Mouse (Mus musculus) midbrain, embryonic 15.5 days (tissue): ENCODE results near the gene Iyd. TPM values are rescaled to one million over a fixed set of nuclear protein-coding genes. Genes with fewer than 3 reads are reported as not detected.
A peak's percentile ranks its signal among the peaks of the same experiment; 100 is the strongest.
"Not testable (repeated sequence)": the region's sequence is repeated elsewhere in the genome, so short reads cannot be mapped to it uniquely, and the experiment has no call there.

Experiments
- ATAC-seq: fragments of 200-750 bp; cut with Nextera tagmentation; replicated peaks from 2 replicates; pipeline ENCODE4 v1.8.0; 2017; ENCODE audit warnings: moderate TSS enrichment
- H3K27ac ChIP-seq: fragments of 300-500 bp; sonication (generic); 2 replicates; pipeline ENCODE4 v1.5.1; 2015; ENCODE audit warnings: mild to moderate bottlenecking, inconsistent platforms
- H3K27me3 ChIP-seq: fragments of 300-500 bp; sonication (generic); replicated peaks from 2 replicates; pipeline ENCODE4 v1.6.1; 2015; ENCODE audit warnings: inconsistent platforms
- H3K36me3 ChIP-seq: fragments of 300-500 bp; sonication (generic); replicated peaks from 2 replicates; pipeline ENCODE4 v1.6.1; 2015; ENCODE audit warnings: inconsistent platforms
- H3K4me1 ChIP-seq: fragments of 300-500 bp; sonication (generic); 2 replicates; pipeline ENCODE4 v1.6.1; 2015; ENCODE audit warnings: inconsistent platforms
- H3K4me2 ChIP-seq: fragments of 300-500 bp; sonication (generic); 2 replicates; pipeline ENCODE4 v1.6.1; 2015; ENCODE audit warnings: inconsistent platforms, mild to moderate bottlenecking, moderate library complexity
- H3K4me3 ChIP-seq: fragments of 300-500 bp; sonication (generic); 2 replicates; pipeline ENCODE4 v1.5.1; 2015; ENCODE audit warnings: mild to moderate bottlenecking, inconsistent platforms
- H3K9ac ChIP-seq: fragments of 300-500 bp; sonication (generic); 2 replicates; pipeline ENCODE4 v1.6.1; 2015; ENCODE audit warnings: mild to moderate bottlenecking, inconsistent platforms
- H3K9me3 ChIP-seq: fragments of 300-500 bp; sonication (generic); 2 replicates; pipeline ENCODE4 v1.6.1; 2016; ENCODE audit warnings: inconsistent platforms
- WGBS: fragments of 180-500 bp; shearing (Covaris S2); methylation state at CpG from one replicate; pipeline ENCODE4 v1.1.7; 2015; ENCODE audit warnings: mixed read lengths; 5-methylcytosine and 5-hydroxymethylcytosine counted together
- polyA plus RNA-seq: library from polyadenylated mRNA; unstranded; fragments of >200 nt; fragmentation: Nextera tagmentation; extraction: Ambion mirVana; gene quantifications from 2 replicates; pipeline ENCODE4 v1.2.1, GENCODE M21; 2015

Gene Iyd
- polyA plus RNA-seq, result 0.28 and 0.45 TPM in 2 replicates

DNA sequence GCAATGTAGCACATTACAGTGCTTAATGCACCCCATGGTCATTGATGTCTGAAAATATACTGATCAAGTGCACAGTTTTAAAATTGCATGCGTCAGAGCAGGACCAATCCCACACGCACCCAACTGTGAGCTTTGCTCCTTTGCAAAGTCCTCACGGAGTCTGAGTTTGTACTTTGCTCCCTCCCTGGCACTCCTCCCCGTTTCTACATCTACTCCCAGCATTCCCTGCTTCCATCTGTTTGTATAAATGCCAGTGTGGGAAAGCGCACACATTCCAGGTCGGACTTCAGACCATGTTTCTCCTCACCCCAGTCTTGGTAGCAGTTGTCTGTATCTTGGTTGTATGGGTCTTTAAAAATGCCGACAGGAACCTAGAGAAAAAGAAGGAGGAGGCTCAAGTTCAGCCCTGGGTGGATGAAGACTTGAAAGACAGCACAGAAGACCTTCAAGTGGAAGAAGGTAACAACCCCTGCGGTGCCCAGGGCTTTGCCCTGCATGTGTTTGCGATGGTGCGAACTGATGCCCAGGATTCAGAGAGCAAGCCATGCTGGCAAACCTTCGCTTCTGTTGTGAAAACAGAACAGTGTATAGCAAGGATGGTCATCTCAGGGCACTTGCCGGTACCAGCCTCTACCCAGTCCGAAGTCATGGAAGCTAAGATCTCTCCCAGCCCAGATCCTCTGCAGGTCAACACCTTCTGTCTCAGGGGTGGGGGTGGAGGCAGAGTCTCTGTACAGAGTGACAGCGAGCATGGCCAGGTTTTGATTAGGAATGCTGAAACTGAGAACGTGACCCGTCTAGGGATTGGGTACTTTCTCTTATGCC is at the start of gene Iyd:
TSS of gene Iyd (plus strand) at position 238 of the 825 bp plus-strand sequence.
- no peak within 1 kb of the TSS for H3K27ac ChIP-seq

DNA sequence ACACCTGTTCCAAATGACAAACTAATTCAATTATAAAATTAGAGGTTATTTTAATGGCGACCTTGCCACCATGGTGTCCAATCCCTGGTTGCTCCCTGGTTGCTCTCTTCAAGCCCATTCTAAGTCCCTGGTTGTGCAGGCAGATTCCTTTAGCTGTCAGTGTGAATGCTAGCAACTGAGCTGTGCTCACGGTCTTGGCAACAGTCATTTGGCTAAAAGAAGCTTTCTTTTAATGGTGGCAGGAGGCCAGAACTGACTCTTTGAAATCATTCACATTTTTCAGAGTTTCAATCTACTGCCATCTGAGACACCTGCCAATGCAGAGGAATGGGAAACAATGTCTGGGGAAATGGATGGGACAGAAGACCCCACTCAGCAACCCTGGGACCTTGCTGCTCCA is 43.2 kb upstream of the Iyd start:
- no peaks in the 10 kb centered on the region for H3K36me3 ChIP-seq
- 65% methylated on average over 2 of the region's 2 CpGs for WGBS
- no peaks in the 10 kb centered on the region for H3K27me3 ChIP-seq
- H3K27ac ChIP-seq, result 0 out of 2 replicates have a peak overlapping the region, but pooled peaks have one; percentile 14
- H3K4me2 ChIP-seq, result no peak overlapping the region
- no peak overlapping the region for H3K9ac ChIP-seq
- ATAC-seq, result no peak
- H3K9me3 ChIP-seq, result 0 out of 2 replicates have a peak, but pooled peaks cover 4% of the 10 kb centered on the region
- H3K4me1 ChIP-seq, result no peaks in the 10 kb centered on the region
- H3K4me3 ChIP-seq, result no peak overlapping the region

More for the DNA sequence above, at the start of gene Iyd:
- ATAC-seq, result 0 out of 2 replicates have a peak, but pooled peaks have one; percentile 5
- Histone ChIP-seq H3K9me3 (no peaks in the 10 kb centered on the region), H3K4me1 (peaks cover 3% of the 10 kb centered on the region; the same call in 1 of the 2 replicates), H3K4me2 (no peak within 1 kb of the TSS), H3K9ac (no peak within 1 kb of the TSS), H3K27me3 (no peaks in the 10 kb centered on the region), H3K4me3 (no peak within 1 kb of the TSS), H3K36me3 (no peaks in the 10 kb centered on the region)
- WGBS, result 76% methylated on average over 16 of the region's 16 CpGs

DNA sequence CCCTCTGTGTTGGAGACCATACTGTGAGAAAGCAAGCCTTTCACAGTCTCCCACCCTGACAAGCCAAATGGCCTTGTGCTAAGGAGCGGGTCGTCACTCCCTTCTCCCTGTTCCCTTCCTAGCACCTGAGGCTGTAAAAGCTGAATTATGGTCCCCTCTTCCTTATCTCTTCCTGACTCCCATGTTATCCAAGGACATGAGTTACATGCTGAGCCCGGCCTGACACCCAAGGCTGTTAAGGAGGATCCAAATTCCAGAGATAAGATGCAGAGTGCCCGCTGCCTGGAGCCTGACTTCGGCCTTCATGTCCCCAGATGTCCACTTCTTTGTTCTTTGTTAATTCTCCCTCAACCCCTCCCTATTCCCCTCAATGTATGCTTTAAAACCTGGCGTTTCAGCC is 39.2 kb upstream of the Iyd start:
- not testable (repeated sequence) for H3K4me1 ChIP-seq, H3K9me3 ChIP-seq, H3K36me3 ChIP-seq, H3K27me3 ChIP-seq, H3K9ac ChIP-seq, H3K4me3 ChIP-seq, H3K4me2 ChIP-seq, H3K27ac ChIP-seq, ATAC-seq
- 92% methylated on average over 6 of the region's 6 CpGs for WGBS

DNA sequence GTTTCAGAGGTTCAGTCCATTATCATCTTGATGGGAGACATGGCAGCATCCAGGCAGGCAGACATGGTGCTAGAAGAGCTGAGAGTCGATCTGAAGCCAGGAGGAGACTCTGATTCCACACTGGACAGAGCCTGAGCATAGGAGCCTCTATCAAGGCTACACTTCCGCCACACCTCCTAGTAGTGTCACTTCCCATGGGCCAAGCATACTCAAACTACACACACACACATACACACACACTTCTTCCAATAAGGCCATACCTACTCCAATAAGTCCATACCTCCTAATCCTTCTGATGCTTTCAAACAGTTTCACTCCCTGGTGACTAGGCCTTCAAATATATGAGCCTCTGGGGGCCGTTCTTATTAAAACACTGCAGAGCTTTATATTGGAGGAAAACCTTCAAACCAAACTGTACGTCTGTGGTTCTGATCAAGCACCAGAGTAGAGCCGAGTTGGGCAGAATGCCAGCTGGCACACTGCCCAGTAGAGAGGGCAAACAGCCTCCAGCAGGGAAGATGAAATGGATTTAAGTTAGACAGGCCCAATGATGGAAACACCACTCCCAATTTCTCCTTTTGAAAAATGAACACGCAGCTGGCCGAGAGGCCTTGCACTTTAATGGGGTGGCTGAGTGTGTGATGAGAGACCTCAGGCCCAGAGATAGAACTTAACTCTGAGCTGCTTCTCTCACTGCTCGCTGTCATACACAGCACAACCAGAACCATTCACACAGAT is 32.4 kb upstream of the Iyd start:
- Histone ChIP-seq H3K4me1 (peaks cover 27% of the 10 kb centered on the region), H3K27ac (0 out of 2 replicates have a peak overlapping the region, but pooled peaks have one; percentile 20), H3K36me3 (no peaks in the 10 kb centered on the region), H3K27me3 (no peaks in the 10 kb centered on the region), H3K4me3 (no peak overlapping the region), H3K9me3 (no peaks in the 10 kb centered on the region), H3K4me2 (no peak overlapping the region), H3K9ac (no peak overlapping the region)
- peak; percentile 63 for ATAC-seq
- WGBS, result 51% methylated on average over 8 of the region's 8 CpGs

DNA sequence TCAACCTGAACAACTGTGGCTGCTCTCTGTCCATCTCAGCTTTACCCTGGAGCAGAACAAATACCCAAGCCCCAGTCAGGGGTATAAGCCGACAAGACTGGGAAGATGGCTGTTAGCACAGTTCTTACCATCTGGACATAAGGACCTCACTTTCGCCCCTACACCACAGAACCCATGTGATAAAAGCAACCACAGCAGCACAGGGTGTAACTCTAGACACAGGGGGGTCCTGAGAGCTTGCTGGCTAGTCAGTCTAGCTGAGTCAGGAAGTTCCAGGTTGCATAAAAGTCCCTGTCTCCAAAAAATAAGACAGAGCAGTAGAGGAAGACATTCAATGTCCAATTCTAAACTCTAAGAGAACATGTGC is 31.8 kb upstream of the Iyd start:
- Histone ChIP-seq H3K27ac (0 out of 2 replicates have a peak overlapping the region, but pooled peaks have one; percentile 20), H3K9me3 (no peaks in the 10 kb centered on the region), H3K9ac (no peak overlapping the region), H3K36me3 (no peaks in the 10 kb centered on the region), H3K4me2 (no peak overlapping the region), H3K4me1 (peaks cover 27% of the 10 kb centered on the region), H3K27me3 (no peaks in the 10 kb centered on the region), H3K4me3 (no peak overlapping the region)
- 70% methylated on average over 2 of the region's 2 CpGs for WGBS
- no peak for ATAC-seq

DNA sequence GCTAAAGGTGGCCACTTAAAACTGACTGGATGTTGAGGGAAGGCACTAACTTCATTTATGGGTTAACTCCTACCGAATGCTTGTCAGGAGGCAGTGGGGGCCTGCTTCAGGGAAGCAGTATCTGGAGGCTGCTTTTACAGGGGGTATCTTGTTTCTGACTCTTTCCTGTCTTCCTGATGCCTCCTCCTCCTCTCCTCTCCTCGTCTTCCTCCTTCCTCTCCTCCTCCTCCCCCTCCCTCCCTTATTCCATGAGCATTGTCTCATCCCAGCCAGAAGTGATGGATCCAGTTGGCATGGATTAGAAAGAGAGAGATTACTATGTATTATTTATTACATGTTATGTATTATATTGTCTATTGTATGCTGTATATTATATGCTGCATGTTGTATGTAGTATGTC is 31.3 kb upstream of the Iyd start:
- Histone ChIP-seq H3K27ac (no peak overlapping the region), H3K9ac (no peak overlapping the region), H3K4me1 (peaks cover 27% of the 10 kb centered on the region), H3K9me3 (no peaks in the 10 kb centered on the region), H3K36me3 (no peaks in the 10 kb centered on the region), H3K4me3 (no peak overlapping the region), H3K4me2 (no peak overlapping the region), H3K27me3 (no peaks in the 10 kb centered on the region)
- 81% methylated on average over 2 of the region's 2 CpGs for WGBS
- ATAC-seq, result no peak

DNA sequence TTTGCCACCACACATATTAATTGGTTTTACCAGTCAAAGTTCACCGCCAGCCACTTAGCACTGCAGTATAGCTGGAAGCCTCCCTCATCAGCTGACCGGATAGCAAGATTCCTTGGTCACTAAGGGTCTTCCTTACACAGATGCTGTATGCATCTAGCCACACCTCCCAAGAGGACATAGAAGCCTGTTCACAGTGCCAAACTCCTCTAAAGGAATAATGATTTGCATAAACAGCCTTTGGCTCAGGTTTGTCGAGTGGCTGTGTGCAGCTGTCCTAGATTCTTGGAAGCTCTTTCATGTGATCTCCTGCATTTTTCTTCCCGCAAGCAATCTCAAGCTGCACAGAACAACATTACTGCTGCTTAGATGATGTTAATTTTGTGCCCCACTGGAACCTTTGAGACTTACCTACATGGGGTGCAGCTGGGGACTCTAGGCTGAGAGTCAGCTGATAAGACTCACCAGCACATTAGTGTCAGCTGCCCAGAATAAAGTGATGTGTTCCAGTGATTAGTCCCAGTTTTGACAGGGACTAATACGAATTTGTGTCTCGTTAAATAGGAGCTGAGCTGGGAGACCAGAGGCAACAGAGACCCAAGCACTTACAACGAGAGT is 30.3 kb upstream of the Iyd start:
- Histone ChIP-seq H3K27ac (peak overlapping the region; percentile 17; the same call in 1 of the 2 replicates), H3K4me1 (peaks cover 27% of the 10 kb centered on the region), H3K9me3 (no peaks in the 10 kb centered on the region), H3K4me3 (no peak overlapping the region), H3K27me3 (no peaks in the 10 kb centered on the region), H3K4me2 (no peak overlapping the region), H3K9ac (no peak overlapping the region), H3K36me3 (no peaks in the 10 kb centered on the region)
- ATAC-seq, result peak; percentile 67
- 39% methylated on average over 7 of the region's 7 CpGs for WGBS

DNA sequence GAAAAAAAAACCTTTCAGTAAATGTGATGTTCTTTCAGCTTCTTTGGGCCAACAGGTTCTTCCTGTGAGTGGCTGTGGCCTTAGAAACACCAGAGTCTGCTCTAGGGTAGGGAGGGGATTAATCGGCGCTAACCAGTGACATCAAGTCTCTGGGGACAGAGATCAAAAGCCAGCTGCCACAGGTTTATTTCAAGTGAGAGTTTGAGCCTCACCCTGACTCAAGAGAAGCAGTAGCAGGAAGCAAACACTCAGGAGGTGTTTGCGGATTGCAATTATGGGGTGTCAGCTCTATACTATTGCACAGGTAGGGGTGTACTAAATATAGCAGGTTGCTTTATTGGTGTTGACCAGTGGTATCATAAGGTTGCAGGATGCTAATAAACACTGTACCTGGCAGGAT is 29.6 kb upstream of the Iyd start:
- H3K27me3 ChIP-seq, result no peaks in the 10 kb centered on the region
- WGBS, result 52% methylated on average over 3 of the region's 3 CpGs
- ATAC-seq, result no peak
- 0 out of 2 replicates have a peak overlapping the region, but pooled peaks have one; percentile 17 for H3K27ac ChIP-seq
- peaks cover 27% of the 10 kb centered on the region for H3K4me1 ChIP-seq
- H3K9me3 ChIP-seq, result no peaks in the 10 kb centered on the region
- no peak overlapping the region for H3K4me3 ChIP-seq
- no peak overlapping the region for H3K9ac ChIP-seq
- no peaks in the 10 kb centered on the region for H3K36me3 ChIP-seq
- no peak overlapping the region for H3K4me2 ChIP-seq

DNA sequence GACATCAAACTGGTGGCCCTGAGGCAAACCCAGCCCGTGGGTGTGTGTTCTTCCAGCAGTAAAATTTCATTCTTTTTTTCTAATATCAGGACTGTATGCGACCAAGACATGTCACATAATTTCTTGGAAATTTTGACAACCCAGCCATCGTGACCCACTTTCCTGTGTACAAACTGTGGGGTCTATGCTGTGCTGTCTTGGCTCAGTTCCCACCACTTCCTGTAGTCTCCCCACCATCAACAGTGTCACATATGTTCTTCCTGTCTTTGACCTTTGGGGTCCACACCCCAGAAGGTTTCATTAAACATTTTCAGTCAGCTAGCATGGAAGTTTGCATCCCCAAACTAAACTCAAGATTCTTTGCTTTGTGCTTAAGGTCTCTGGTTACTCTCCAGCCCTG is 28.6 kb upstream of the Iyd start:
- Histone ChIP-seq H3K36me3 (no peaks in the 10 kb centered on the region), H3K4me3 (no peak overlapping the region), H3K4me2 (no peak overlapping the region), H3K27me3 (no peaks in the 10 kb centered on the region), H3K9me3 (no peaks in the 10 kb centered on the region), H3K9ac (no peak overlapping the region), H3K27ac (no peak overlapping the region), H3K4me1 (peaks cover 27% of the 10 kb centered on the region)
- WGBS, result 77% methylated on average over 3 of the region's 3 CpGs
- ATAC-seq, result no peak

DNA sequence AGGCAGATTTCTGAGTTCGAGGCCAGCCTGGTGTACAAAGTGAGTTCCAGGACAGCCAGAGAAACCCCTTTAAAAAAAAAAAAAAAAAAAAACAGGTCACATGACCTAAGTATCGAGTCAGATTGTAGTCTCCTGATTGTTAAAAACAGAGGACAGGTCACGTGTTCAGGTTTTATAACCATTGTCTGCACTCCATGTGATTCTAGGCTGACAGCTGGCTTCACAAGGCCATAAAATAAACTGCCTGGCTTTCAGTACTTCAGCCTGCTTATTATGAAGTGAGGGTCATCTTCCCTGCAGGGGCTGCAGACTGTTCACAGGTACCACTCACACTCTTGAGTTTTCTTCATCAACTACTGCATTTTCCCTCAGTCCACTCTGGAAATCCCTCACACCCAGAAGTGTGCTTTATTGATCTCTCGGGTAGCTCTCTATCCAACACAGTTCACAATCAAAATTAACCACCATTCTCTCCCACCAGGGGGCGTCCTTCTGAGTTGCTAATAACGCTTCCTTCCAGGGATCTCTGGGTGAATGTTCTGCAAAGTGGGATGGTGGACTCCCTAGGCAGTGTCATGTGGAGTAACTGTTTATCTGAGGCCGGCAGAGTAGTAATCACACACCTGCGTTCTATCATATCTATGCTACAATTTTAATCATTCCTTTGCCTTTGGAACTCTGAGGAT is 27.3 kb upstream of the Iyd start:
- WGBS, result 77% methylated on average over 8 of the region's 8 CpGs
- Histone ChIP-seq H3K4me1 (peaks cover 23% of the 10 kb centered on the region), H3K27me3 (no peaks in the 10 kb centered on the region), H3K9ac (no peak overlapping the region), H3K9me3 (no peaks in the 10 kb centered on the region), H3K27ac (no peak overlapping the region), H3K4me2 (no peak overlapping the region), H3K36me3 (no peaks in the 10 kb centered on the region), H3K4me3 (no peak overlapping the region)
- ATAC-seq, result no peak

DNA sequence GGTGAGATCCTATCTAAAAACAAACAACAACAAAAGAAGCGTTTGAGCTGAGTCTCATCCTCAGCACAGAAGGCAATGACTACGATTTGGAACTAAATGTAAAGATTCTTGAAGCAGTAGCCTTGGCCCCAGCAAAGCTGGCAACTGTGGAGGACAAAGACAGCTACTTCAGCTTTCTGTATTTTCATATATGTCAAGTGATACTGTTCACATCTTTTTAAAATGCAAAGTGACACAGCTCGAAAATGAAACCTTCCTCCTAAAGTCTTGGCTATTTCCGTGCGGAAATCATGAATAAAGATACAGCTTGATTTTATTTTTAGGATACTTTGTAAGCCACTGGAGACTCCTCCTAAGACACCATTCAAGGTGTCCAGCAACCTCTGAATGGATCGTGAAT is 26.1 kb upstream of the Iyd start:
- Histone ChIP-seq H3K4me2 (no peak overlapping the region), H3K9ac (no peak overlapping the region), H3K4me1 (peaks cover 16% of the 10 kb centered on the region), H3K4me3 (no peak overlapping the region), H3K9me3 (no peaks in the 10 kb centered on the region), H3K36me3 (no peaks in the 10 kb centered on the region), H3K27me3 (no peaks in the 10 kb centered on the region), H3K27ac (no peak overlapping the region)
- no peak for ATAC-seq
- WGBS, result 66% methylated on average over 6 of the region's 6 CpGs

DNA sequence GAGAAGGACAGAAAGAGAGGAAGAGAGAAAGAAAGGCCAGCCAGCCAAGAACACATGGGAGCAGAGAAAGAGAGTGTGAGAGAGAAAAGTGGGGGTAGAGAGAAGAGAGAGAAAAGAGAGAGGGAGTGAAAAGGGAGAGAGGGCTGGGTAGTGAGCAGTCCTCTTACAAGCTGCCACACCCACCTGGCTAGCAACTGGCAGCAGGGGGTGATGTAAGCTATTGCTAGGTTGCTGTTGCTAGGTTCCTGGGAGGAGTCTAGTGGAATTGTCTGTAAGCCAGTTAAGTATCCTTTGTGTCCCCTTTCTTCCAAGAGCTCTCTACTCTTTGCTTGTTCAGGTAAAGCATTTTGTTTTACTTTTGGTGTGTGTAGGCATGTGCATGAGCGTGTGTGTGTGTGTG is 25.4 kb upstream of the Iyd start:
- H3K27me3 ChIP-seq, result no peaks in the 10 kb centered on the region
- H3K36me3 ChIP-seq, result no peaks in the 10 kb centered on the region
- no peaks in the 10 kb centered on the region for H3K9me3 ChIP-seq
- H3K9ac ChIP-seq, result no peak overlapping the region
- no peak overlapping the region for H3K27ac ChIP-seq
- H3K4me1 ChIP-seq, result peaks cover 13% of the 10 kb centered on the region
- no peak for ATAC-seq
- H3K4me3 ChIP-seq, result no peak overlapping the region
- 83% methylated on average over 1 of the region's 1 CpGs for WGBS
- no peak overlapping the region for H3K4me2 ChIP-seq
